Mouse (Mus musculus): ENCODE measurements around the gene Dynlt1c. TPM values are rescaled to one million over a fixed set of nuclear protein-coding genes. Genes with fewer than 3 reads are reported as not detected.
"Not testable (repeated sequence)": the region's sequence is repeated elsewhere in the genome, so short reads cannot be mapped to it uniquely, and the experiment has no call there.

Gene Dynlt1c
- total and polyA plus RNA-seq, 2 experiments from 2014 or later = 2.1 to 17.8 TPM

- H3K4me1 ChIP-seq (ENCODE audit: control insufficient read depth, insufficient read depth); H3K4me2 ChIP-seq (ENCODE audit: low read depth, low read length); H3K9me3 ChIP-seq (replicated peaks; ENCODE audit: control insufficient read depth, low read length); H3K36me3 ChIP-seq (replicated peaks; ENCODE audit: control insufficient read depth, insufficient read depth, low read length); ATAC-seq (ENCODE audit: insufficient read depth, low read depth); H3K9ac ChIP-seq (replicated peaks; ENCODE audit: low read depth, low read length); H3K27ac ChIP-seq (ENCODE audit: low read depth); H3K4me3 ChIP-seq (ENCODE audit: low read depth, low read length); H3K27me3 ChIP-seq (ENCODE audit: control insufficient read depth, insufficient read depth, low read length); DNase-seq (ENCODE audit: low spot score): not testable (repeated sequence)
- 75% methylated on average over 4 of the region's 5 CpGs for WGBS
Measured at GRCm38 (mm10) chr17:6653341-6653946, 52.0 kb downstream of the Dynlt1c start.

GRCm38 (mm10) chr17:6655087-6655511 is 53.6 kb downstream of the Dynlt1c start:
- H3K27me3 ChIP-seq (ENCODE audit: control insufficient read depth, insufficient read depth, low read length) = not testable (repeated sequence)

GRCm38 (mm10) chr17:6655567-6656281 is 54.3 kb downstream of the Dynlt1c start, which contains the start of gene Dynlt1f:
Gene Dynlt1f (minus strand): TSS chr17:6655900.
- not testable (repeated sequence) for H3K27me3 ChIP-seq (ENCODE audit: control insufficient read depth, insufficient read depth, low read length); H3K9me3 ChIP-seq (replicated peaks; ENCODE audit: control insufficient read depth, low read length); H3K4me1 ChIP-seq (ENCODE audit: control insufficient read depth, insufficient read depth); H3K36me3 ChIP-seq (replicated peaks; ENCODE audit: control insufficient read depth, insufficient read depth, low read length)
- 2% methylated on average over 20 of the region's 33 CpGs for WGBS
- peak within 1 kb of the TSS; percentile 62 for H3K4me3 ChIP-seq (ENCODE audit: low read depth, low read length)
- DNase-seq (ENCODE audit: low spot score) = peak; percentile 9
- peak within 1 kb of the TSS; percentile 66 for H3K4me2 ChIP-seq (ENCODE audit: low read depth, low read length)
- peak within 1 kb of the TSS; percentile 61 for H3K27ac ChIP-seq (ENCODE audit: low read depth)
- peak; percentile 96 for ATAC-seq (ENCODE audit: insufficient read depth, low read depth)
- H3K9ac ChIP-seq (replicated peaks; ENCODE audit: low read depth, low read length) = peak within 1 kb of the TSS; percentile 48

More at GRCm38 (mm10) chr17:6655087-6655511, 53.6 kb downstream of the Dynlt1c start:
- not testable (repeated sequence) for H3K36me3 ChIP-seq (replicated peaks; ENCODE audit: control insufficient read depth, insufficient read depth, low read length); H3K9me3 ChIP-seq (replicated peaks; ENCODE audit: control insufficient read depth, low read length); H3K4me1 ChIP-seq (ENCODE audit: control insufficient read depth, insufficient read depth)
- Histone ChIP-seq H3K4me2 (ENCODE audit: low read depth, low read length) (peak overlapping the region; percentile 66), H3K9ac (replicated peaks; ENCODE audit: low read depth, low read length) (peak overlapping the region; percentile 48), H3K4me3 (ENCODE audit: low read depth, low read length) (peak overlapping the region; percentile 62), H3K27ac (ENCODE audit: low read depth) (peak overlapping the region; percentile 61)
- 0% methylated on average over 33 of the region's 36 CpGs for WGBS
- ATAC-seq (ENCODE audit: insufficient read depth, low read depth) (peak; percentile 82), DNase-seq (ENCODE audit: low spot score) (peak; percentile 72)

DNA sequence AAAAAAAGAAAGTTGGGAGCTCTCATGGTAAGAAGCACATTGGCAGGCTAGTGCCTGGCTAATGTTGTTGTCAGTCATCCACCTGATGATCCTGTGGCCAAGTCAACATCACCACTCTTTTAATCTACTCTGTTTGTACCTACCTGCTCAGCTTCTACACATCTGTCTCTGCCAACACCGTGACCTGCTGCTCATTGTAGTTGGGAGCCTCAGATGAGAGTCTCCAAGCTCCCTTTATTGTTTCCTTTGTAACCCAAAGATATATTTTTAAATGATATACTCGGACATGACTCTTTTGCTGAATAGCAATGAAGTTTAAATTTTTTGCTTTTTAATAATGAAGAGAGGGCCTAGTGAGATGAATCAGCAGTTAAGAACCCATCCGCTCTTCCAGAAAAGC is 55.0 kb downstream of the Dynlt1c start:
- not testable (repeated sequence) for DNase-seq (ENCODE audit: low spot score); H3K27me3 ChIP-seq (ENCODE audit: control insufficient read depth, insufficient read depth, low read length); H3K4me2 ChIP-seq (ENCODE audit: low read depth, low read length); H3K9me3 ChIP-seq (replicated peaks; ENCODE audit: control insufficient read depth, low read length); H3K36me3 ChIP-seq (replicated peaks; ENCODE audit: control insufficient read depth, insufficient read depth, low read length); ATAC-seq (ENCODE audit: insufficient read depth, low read depth); H3K27ac ChIP-seq (ENCODE audit: low read depth); H3K4me1 ChIP-seq (ENCODE audit: control insufficient read depth, insufficient read depth); H3K9ac ChIP-seq (replicated peaks; ENCODE audit: low read depth, low read length); H3K4me3 ChIP-seq (ENCODE audit: low read depth, low read length)
- 94% methylated on average over 1 of the region's 3 CpGs for WGBS

DNA sequence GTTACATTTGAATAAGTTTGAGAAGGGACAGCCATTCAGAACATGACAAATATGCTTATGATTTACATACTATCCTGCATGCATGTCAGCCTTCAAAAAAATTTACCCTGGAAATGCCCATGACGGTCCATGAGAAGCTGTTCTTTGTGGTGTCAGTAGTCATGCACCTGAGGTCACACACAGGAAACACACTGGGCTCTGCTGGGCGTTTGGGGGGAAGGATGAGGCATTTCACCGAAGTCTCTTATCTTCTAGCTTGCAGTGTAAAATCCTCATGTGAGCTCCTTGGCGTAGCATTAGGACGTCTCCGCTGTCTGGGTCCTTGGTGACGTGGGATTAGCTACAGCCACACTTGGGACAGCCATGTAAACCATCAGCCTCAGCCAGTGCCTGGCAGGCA is 57.3 kb downstream of the Dynlt1c start, which contains the start of gene Sytl3:
Gene Sytl3 (plus strand): TSS at position 293 of the 400 bp plus-strand sequence.
- DNase-seq (ENCODE audit: low spot score) = not testable (repeated sequence)

More for the DNA sequence above, 57.3 kb downstream of the Dynlt1c start, which contains the start of gene Sytl3:
- H3K4me3 ChIP-seq (ENCODE audit: low read depth, low read length); H3K27me3 ChIP-seq (ENCODE audit: control insufficient read depth, insufficient read depth, low read length); H3K27ac ChIP-seq (ENCODE audit: low read depth); H3K9ac ChIP-seq (replicated peaks; ENCODE audit: low read depth, low read length); H3K4me1 ChIP-seq (ENCODE audit: control insufficient read depth, insufficient read depth); ATAC-seq (ENCODE audit: insufficient read depth, low read depth); H3K4me2 ChIP-seq (ENCODE audit: low read depth, low read length); H3K36me3 ChIP-seq (replicated peaks; ENCODE audit: control insufficient read depth, insufficient read depth, low read length); H3K9me3 ChIP-seq (replicated peaks; ENCODE audit: control insufficient read depth, low read length): not testable (repeated sequence)
- 56% methylated on average over 3 of the region's 7 CpGs for WGBS

Other genes with a start within 250 kb of the Dynlt1c start
- 214 and 264 TPM in 2 replicates for gene Dynlt1b, start 171.6 kb upstream of the Dynlt1c start, total RNA-seq (2014; rRNA removed; ENCODE audit: low replicate concordance)
- gene Dynlt1b, start 171.6 kb upstream of the Dynlt1c start, polyA plus RNA-seq (2015; fragmentation: Nextera tagmentation; extraction: Ambion mirVana) = 558 and 559 TPM in 2 replicates
- 130 and 148 TPM in 2 replicates for gene Dynlt1f, start 54.2 kb downstream of the Dynlt1c start, total RNA-seq (2014; rRNA removed; ENCODE audit: low replicate concordance)
- gene Dynlt1f, start 54.2 kb downstream of the Dynlt1c start, polyA plus RNA-seq (2015; fragmentation: Nextera tagmentation; extraction: Ambion mirVana) = 213 TPM in 2 replicates
- 1.9 TPM in 1 of 2 replicates, not detected in the other for gene Sytl3, start 57.4 kb downstream of the Dynlt1c start, total RNA-seq (2014; rRNA removed; ENCODE audit: low replicate concordance)
- gene Sytl3, start 57.4 kb downstream of the Dynlt1c start, polyA plus RNA-seq (2015; fragmentation: Nextera tagmentation; extraction: Ambion mirVana) = 0.18 and 0.40 TPM in 2 replicates
- 91.3 and 103 TPM in 2 replicates for gene Ezr, start 181.1 kb downstream of the Dynlt1c start, total RNA-seq (2014; rRNA removed; ENCODE audit: low replicate concordance)
- 126 and 141 TPM in 2 replicates for gene Ezr, start 181.1 kb downstream of the Dynlt1c start, polyA plus RNA-seq (2015; fragmentation: Nextera tagmentation; extraction: Ambion mirVana)